Mouse (Mus musculus) liver, postnatal 0 days (tissue): ENCODE data around the gene Pim3.

Source experiments
- CTCF ChIP-seq: sonication (generic); IDR thresholded peaks from 2 replicates; pipeline ENCODE4 v1.5.1; 2016; ENCODE audit warnings: antibody characterized with exemption, low read depth
- EP300 ChIP-seq: IDR thresholded peaks from 2 replicates; pipeline ENCODE4 v1.6.1; 2016; ENCODE audit warnings: antibody characterized with exemption, low read depth, mild to moderate bottlenecking

DNA sequence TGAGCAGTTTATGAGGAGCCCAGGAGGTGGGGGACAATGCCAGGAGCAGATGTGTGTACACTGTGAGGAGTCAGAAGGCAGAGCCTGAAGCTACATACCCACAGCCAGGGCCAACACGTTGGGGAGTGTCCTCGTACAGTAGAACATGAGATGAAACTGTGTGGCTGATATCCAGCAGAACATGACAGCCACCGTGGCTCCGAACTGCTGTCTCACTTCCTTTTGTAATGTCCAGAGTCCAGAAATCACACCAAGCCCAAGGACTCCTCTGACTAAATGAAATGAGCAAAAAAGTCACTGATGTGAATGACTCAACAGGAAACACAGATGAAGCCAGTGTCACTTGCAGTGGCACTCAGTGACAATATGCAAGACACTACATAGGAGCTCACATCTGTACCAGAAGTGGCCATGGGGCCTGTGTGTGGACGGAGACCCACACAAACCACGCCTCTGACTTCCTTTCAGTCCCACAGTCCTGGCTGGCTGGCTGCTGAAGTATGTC, 46.7 kb upstream of the Pim3 start:
- TF ChIP-seq EP300 (no peak), CTCF (no peak)
